Mouse (Mus musculus) testis, adult 2 months (tissue): Measurements from ENCODE around the gene Gm2a. TPM values are rescaled to one million over a fixed set of nuclear protein-coding genes. Genes with fewer than 3 reads are reported as not detected.
"Not testable (repeated sequence)": the region's sequence is repeated elsewhere in the genome, so short reads cannot be mapped to it uniquely, and the experiment has no call there.

Source experiments
- H3K27ac ChIP-seq: fragments of 200-500 bp; 2 replicates; pipeline ENCODE4 v1.5.1; 2012; ENCODE audit warnings: low read depth, low read length; ENCODE audit not compliant: control insufficient read depth, insufficient read depth
- H3K27me3 ChIP-seq: fragments of 200-500 bp; 2 replicates; pipeline ENCODE4 v1.6.1; 2012; ENCODE audit warnings: mild to moderate bottlenecking, low read length, moderate library complexity; ENCODE audit not compliant: control insufficient read depth, insufficient read depth
- H3K36me3 ChIP-seq: fragments of 200-500 bp; 2 replicates; pipeline ENCODE4 v1.6.1; 2012; ENCODE audit warnings: mild to moderate bottlenecking, low read length; ENCODE audit not compliant: control insufficient read depth, insufficient read depth
- H3K4me1 ChIP-seq: fragments of 200-500 bp; 2 replicates; pipeline ENCODE4 v1.6.1; 2012; ENCODE audit warnings: low read length; ENCODE audit not compliant: control insufficient read depth, insufficient read depth
- H3K4me3 ChIP-seq: fragments of 200-500 bp; 2 replicates; pipeline ENCODE4 v1.5.1; 2012; ENCODE audit warnings: low read depth, mild to moderate bottlenecking, low read length, moderate library complexity, mixed read lengths; ENCODE audit not compliant: control insufficient read depth
- CTCF ChIP-seq: fragments of 200-500 bp; IDR thresholded peaks from 2 replicates; pipeline ENCODE4 v1.5.1; 2012; ENCODE audit warnings: low read depth, mild to moderate bottlenecking, inconsistent platforms, low read length, moderate library complexity; ENCODE audit not compliant: control insufficient read depth, insufficient read depth, insufficient replicate concordance
- POLR2A ChIP-seq: fragments of 200-500 bp; IDR thresholded peaks from 2 replicates; pipeline ENCODE4 v1.6.1; 2012; ENCODE audit warnings: low read depth, mild to moderate bottlenecking, inconsistent platforms, low read length, moderate library complexity; ENCODE audit not compliant: control insufficient read depth
- polyA plus RNA-seq: library from polyadenylated mRNA; depleted of rRNA; stranded (reverse); fragments of >200 nt; gene quantifications from 2 replicates; pipeline ENCODE4 v1.2.3, GENCODE M21; 2012

Gm2a gene
- polyA plus RNA-seq, 1 experiment: 137 TPM

- TF ChIP-seq CTCF (no peak), POLR2A (no peak)
- no peak overlapping the region for H3K27ac ChIP-seq
- H3K4me1 ChIP-seq: no peaks in the 10 kb centered on the region
- no peak overlapping the region for H3K4me3 ChIP-seq
- no peaks in the 10 kb centered on the region for H3K27me3 ChIP-seq
- no peaks in the 10 kb centered on the region; the same call in 1 of the 2 replicates for H3K36me3 ChIP-seq
Measured at GRCm38 (mm10) chr11:55109521-55110300, 11.8 kb downstream of the Gm2a start.

- H3K27ac ChIP-seq: no peak overlapping the region
- no peaks in the 10 kb centered on the region; the same call in 1 of the 2 replicates for H3K36me3 ChIP-seq
- H3K4me3 ChIP-seq: no peak overlapping the region
- no peaks in the 10 kb centered on the region for H3K4me1 ChIP-seq
- no peaks in the 10 kb centered on the region for H3K27me3 ChIP-seq
- no peak for TF ChIP-seq POLR2A
- TF ChIP-seq CTCF: no peak
Measured at GRCm38 (mm10) chr11:55110566-55111169, 12.8 kb downstream of the Gm2a start.

GRCm38 (mm10) chr11:55113209-55113860 lies 15.4 kb downstream of the Gm2a start:
- Histone ChIP-seq H3K36me3 (no peaks in the 10 kb centered on the region), H3K27me3 (no peaks in the 10 kb centered on the region), H3K4me3 (no peak overlapping the region), H3K27ac (peak overlapping the region; percentile 41; the same call in 1 of the 2 replicates), H3K4me1 (no peaks in the 10 kb centered on the region)
- TF ChIP-seq POLR2A (no peak), CTCF (no peak)

- not testable (repeated sequence) for H3K4me3 ChIP-seq, H3K36me3 ChIP-seq, H3K4me1 ChIP-seq, H3K27me3 ChIP-seq
- peak overlapping the region; percentile 41; the same call in 1 of the 2 replicates for H3K27ac ChIP-seq
Measured at GRCm38 (mm10) chr11:55113861-55114250, 15.9 kb downstream of the Gm2a start.

- TF ChIP-seq CTCF (no peak), POLR2A (no peak)
Measured at GRCm38 (mm10) chr11:55114291-55114690, 16.4 kb downstream of the Gm2a start.

GRCm38 (mm10) chr11:55116004-55116403 lies 18.1 kb downstream of the Gm2a start:
- TF ChIP-seq CTCF (no peak), POLR2A (no peak)
- Histone ChIP-seq H3K4me1 (peaks cover 2% of the 10 kb centered on the region; the same call in 1 of the 2 replicates), H3K27me3 (no peaks in the 10 kb centered on the region), H3K4me3 (no peak overlapping the region), H3K36me3 (no peaks in the 10 kb centered on the region), H3K27ac (no peak overlapping the region)

More at GRCm38 (mm10) chr11:55114291-55114690, 16.4 kb downstream of the Gm2a start:
- Histone ChIP-seq H3K4me1 (no peaks in the 10 kb centered on the region), H3K27ac (no peak overlapping the region), H3K36me3 (no peaks in the 10 kb centered on the region), H3K27me3 (no peaks in the 10 kb centered on the region), H3K4me3 (no peak overlapping the region)

GRCm38 (mm10) chr11:55117031-55117430 lies 19.1 kb downstream of the Gm2a start:
- TF ChIP-seq CTCF (no peak), POLR2A (no peak)
- Histone ChIP-seq H3K36me3 (no peaks in the 10 kb centered on the region), H3K27ac (no peak overlapping the region), H3K4me1 (peaks cover 2% of the 10 kb centered on the region; the same call in 1 of the 2 replicates), H3K27me3 (no peaks in the 10 kb centered on the region), H3K4me3 (no peak overlapping the region)
